Mouse (Mus musculus): Measurements from ENCODE around the gene Zfp526.

The Zfp526 gene

GRCm38 (mm10) chr7:25221102-25221883 is at the start of gene Zfp526:
Gene Zfp526 (plus strand): TSS chr7:25221425.
- DNase-seq, result peak; percentile 97 to 98

- no peak for DNase-seq
Observed at GRCm38 (mm10) chr7:25172669-25173068, 48.6 kb upstream of the Zfp526 start.

GRCm38 (mm10) chr7:25174343-25174742 is 46.9 kb upstream of the Zfp526 start:
- DNase-seq, result peak; percentile 61 to 71

- peak; percentile 53 to 66 for DNase-seq
Observed at GRCm38 (mm10) chr7:25178317-25178716, 42.9 kb upstream of the Zfp526 start.

- DNase-seq, result peak; percentile 68 to 69
Observed at GRCm38 (mm10) chr7:25178787-25179605, 42.2 kb upstream of the Zfp526 start.

- DNase-seq, result peak; percentile 89 to 90
Observed at GRCm38 (mm10) chr7:25179606-25180161, 41.5 kb upstream of the Zfp526 start, which contains the start of gene Pou2f2. Gene Pou2f2 (minus strand): TSS chr7:25179726.

GRCm38 (mm10) chr7:25180512-25180911 is 40.7 kb upstream of the Zfp526 start:
- DNase-seq, result no peak

- DNase-seq, result peak; percentile 63 to 75
Observed at GRCm38 (mm10) chr7:25181331-25181790, 39.9 kb upstream of the Zfp526 start.

GRCm38 (mm10) chr7:25181814-25182213 is 39.4 kb upstream of the Zfp526 start:
- DNase-seq, result no peak

GRCm38 (mm10) chr7:25184091-25184490 is 37.1 kb upstream of the Zfp526 start:
- DNase-seq, result no peak

- DNase-seq, result peak; percentile 95 to 96
Observed at GRCm38 (mm10) chr7:25187662-25188650, 33.3 kb upstream of the Zfp526 start.

- no peak for DNase-seq
Observed at GRCm38 (mm10) chr7:25190806-25191205, 30.4 kb upstream of the Zfp526 start.

GRCm38 (mm10) chr7:25192110-25192509 is 29.1 kb upstream of the Zfp526 start:
- peak in 1 of 2 experiments; percentile 36 for DNase-seq

- no peak for DNase-seq
Observed at GRCm38 (mm10) chr7:25195148-25195547, 26.1 kb upstream of the Zfp526 start.

GRCm38 (mm10) chr7:25196107-25196506 is 25.1 kb upstream of the Zfp526 start:
- no peak for DNase-seq

GRCm38 (mm10) chr7:25197384-25198018 is 23.7 kb upstream of the Zfp526 start:
- peak; percentile 31 to 54 for DNase-seq

- DNase-seq, result no peak
Observed at GRCm38 (mm10) chr7:25203624-25204023, 17.6 kb upstream of the Zfp526 start.

GRCm38 (mm10) chr7:25205355-25206093 is 15.7 kb upstream of the Zfp526 start:
- DNase-seq, result no peak

GRCm38 (mm10) chr7:25206094-25206830 is 15.0 kb upstream of the Zfp526 start:
- DNase-seq, result peak; percentile 72 to 81

GRCm38 (mm10) chr7:25209161-25209622 is 12.0 kb upstream of the Zfp526 start:
- no peak for DNase-seq
